Mouse (Mus musculus) kidney, postnatal 0 days (tissue): ENCODE measurements around the gene Adamts12. TPM values are rescaled to one million over a fixed set of nuclear protein-coding genes. Genes with fewer than 3 reads are reported as not detected.

ENCODE experiments used
- ATAC-seq: fragments of 200-750 bp; cut with Nextera tagmentation; replicated peaks from 2 replicates; pipeline ENCODE4 v1.8.0; 2017; ENCODE audit warnings: low read depth, moderate number of reproducible peaks, moderate TSS enrichment, moderate library complexity; ENCODE audit not compliant: low FRiP score
- DNase-seq: peaks from one replicate; pipeline ENCODE4 v3.0.0-alpha.2; 2016; ENCODE audit warnings: low spot score
- H3K27ac ChIP-seq: fragments of 300-500 bp; sonication (generic); 2 replicates; pipeline ENCODE4 v1.5.1; 2014; ENCODE audit warnings: mild to moderate bottlenecking
- H3K27me3 ChIP-seq: fragments of 300-500 bp; sonication (generic); 2 replicates; pipeline ENCODE4 v1.6.1; 2014; ENCODE audit warnings: low read length, mixed read lengths; ENCODE audit not compliant: insufficient read depth
- H3K36me3 ChIP-seq: fragments of 300-500 bp; sonication (generic); 2 replicates; pipeline ENCODE4 v1.6.1; 2014; ENCODE audit warnings: low read length, mixed read lengths; ENCODE audit not compliant: insufficient read depth
- H3K4me1 ChIP-seq: fragments of 300-500 bp; sonication (generic); replicated peaks from 2 replicates; pipeline ENCODE4 v1.6.1; 2014; ENCODE audit warnings: antibody characterized with exemption, low read length, mixed read lengths; ENCODE audit not compliant: insufficient read depth
- H3K4me2 ChIP-seq: fragments of 300-500 bp; sonication (generic); 2 replicates; pipeline ENCODE4 v1.6.1; 2014; ENCODE audit warnings: mild to moderate bottlenecking, low read length, moderate library complexity, mixed read lengths
- H3K4me3 ChIP-seq: fragments of 300-500 bp; sonication (generic); replicated peaks from 2 replicates; pipeline ENCODE4 v1.5.1; 2014; ENCODE audit warnings: low read depth, low read length
- H3K9ac ChIP-seq: fragments of 300-500 bp; sonication (generic); 2 replicates; pipeline ENCODE4 v1.6.1; 2014; ENCODE audit warnings: low read depth, low read length
- H3K9me3 ChIP-seq: fragments of 300-500 bp; sonication (generic); replicated peaks from 2 replicates; pipeline ENCODE4 v1.6.1; 2016; ENCODE audit warnings: low read length, inconsistent platforms, mixed read lengths
- CTCF ChIP-seq: IDR thresholded peaks from 2 replicates; pipeline ENCODE4 v1.5.1; 2016; ENCODE audit warnings: antibody characterized with exemption, low read depth, mild to moderate bottlenecking, moderate library complexity
- WGBS: fragments of 180-500 bp; shearing (Covaris S2); extraction: QIAGEN DNeasy Blood & Tissue Kit; methylation state at CpG from one replicate; pipeline ENCODE4 v1.1.7; 2014; 5-methylcytosine and 5-hydroxymethylcytosine counted together
- polyA plus RNA-seq: library from polyadenylated mRNA; unstranded; fragments of >200 nt; fragmentation: Nextera tagmentation; extraction: Ambion mirVana; gene quantifications from 2 replicates; pipeline ENCODE4 v1.2.1, GENCODE M21; 2015

Adamts12 gene
- polyA plus RNA-seq, 1 experiment from 2014 or later = 2.1 TPM

GRCm38 (mm10) chr15:11233906-11234632 is 169.5 kb downstream of the Adamts12 start:
- TF ChIP-seq CTCF = no peak
- H3K9ac ChIP-seq = no peak overlapping the region
- no peaks in the 10 kb centered on the region for H3K4me1 ChIP-seq
- 91% methylated on average over 4 of the region's 4 CpGs for WGBS
- DNase-seq = no peak
- no peak overlapping the region for H3K4me2 ChIP-seq
- ATAC-seq = no peak
- no peaks in the 10 kb centered on the region for H3K36me3 ChIP-seq
- H3K27ac ChIP-seq = no peak overlapping the region
- no peaks in the 10 kb centered on the region for H3K27me3 ChIP-seq
- H3K4me3 ChIP-seq = no peak overlapping the region
- H3K9me3 ChIP-seq = no peaks in the 10 kb centered on the region

- H3K4me3 ChIP-seq = no peak overlapping the region
- 84% methylated on average over 3 of the region's 3 CpGs for WGBS
- no peak overlapping the region for H3K27ac ChIP-seq
- no peaks in the 10 kb centered on the region for H3K9me3 ChIP-seq
- H3K4me1 ChIP-seq = no peaks in the 10 kb centered on the region
- DNase-seq (no peak), ATAC-seq (no peak)
- H3K27me3 ChIP-seq = no peaks in the 10 kb centered on the region
- H3K4me2 ChIP-seq = no peak overlapping the region
- no peak overlapping the region for H3K9ac ChIP-seq
- no peak for TF ChIP-seq CTCF
- H3K36me3 ChIP-seq = no peaks in the 10 kb centered on the region
These were observed 175.8 kb downstream of the Adamts12 start for GRCm38 (mm10) chr15:11240406-11240805.

GRCm38 (mm10) chr15:11241288-11241687 is 176.7 kb downstream of the Adamts12 start:
- Histone ChIP-seq H3K27me3 (no peaks in the 10 kb centered on the region), H3K9me3 (no peaks in the 10 kb centered on the region), H3K9ac (no peak overlapping the region), H3K4me1 (no peaks in the 10 kb centered on the region), H3K4me3 (no peak overlapping the region), H3K36me3 (no peaks in the 10 kb centered on the region), H3K27ac (no peak overlapping the region), H3K4me2 (no peak overlapping the region)
- 59% methylated on average over 2 of the region's 2 CpGs for WGBS
- DNase-seq = no peak
- no peak for TF ChIP-seq CTCF
- ATAC-seq = no peak

GRCm38 (mm10) chr15:11246402-11246801 is 181.8 kb downstream of the Adamts12 start:
- no peak for ATAC-seq
- 95% methylated on average over 1 of the region's 1 CpGs for WGBS
- no peak overlapping the region for H3K4me2 ChIP-seq

GRCm38 (mm10) chr15:11279273-11280080 is 214.9 kb downstream of the Adamts12 start:
- DNase-seq (no peak), ATAC-seq (no peak)
- Histone ChIP-seq H3K4me3 (no peak overlapping the region), H3K9me3 (no peaks in the 10 kb centered on the region), H3K9ac (no peak overlapping the region), H3K27ac (no peak overlapping the region), H3K27me3 (no peaks in the 10 kb centered on the region), H3K4me1 (no peaks in the 10 kb centered on the region), H3K36me3 (no peaks in the 10 kb centered on the region), H3K4me2 (no peak overlapping the region)
- no peak for TF ChIP-seq CTCF
- 68% methylated on average over 6 of the region's 6 CpGs for WGBS

More at GRCm38 (mm10) chr15:11246402-11246801, 181.8 kb downstream of the Adamts12 start:
- Histone ChIP-seq H3K4me3 (no peak overlapping the region), H3K27ac (no peak overlapping the region), H3K4me1 (no peaks in the 10 kb centered on the region), H3K9me3 (no peaks in the 10 kb centered on the region), H3K9ac (no peak overlapping the region), H3K27me3 (no peaks in the 10 kb centered on the region), H3K36me3 (no peaks in the 10 kb centered on the region)
- no peak for DNase-seq
- TF ChIP-seq CTCF = no peak

DNA sequence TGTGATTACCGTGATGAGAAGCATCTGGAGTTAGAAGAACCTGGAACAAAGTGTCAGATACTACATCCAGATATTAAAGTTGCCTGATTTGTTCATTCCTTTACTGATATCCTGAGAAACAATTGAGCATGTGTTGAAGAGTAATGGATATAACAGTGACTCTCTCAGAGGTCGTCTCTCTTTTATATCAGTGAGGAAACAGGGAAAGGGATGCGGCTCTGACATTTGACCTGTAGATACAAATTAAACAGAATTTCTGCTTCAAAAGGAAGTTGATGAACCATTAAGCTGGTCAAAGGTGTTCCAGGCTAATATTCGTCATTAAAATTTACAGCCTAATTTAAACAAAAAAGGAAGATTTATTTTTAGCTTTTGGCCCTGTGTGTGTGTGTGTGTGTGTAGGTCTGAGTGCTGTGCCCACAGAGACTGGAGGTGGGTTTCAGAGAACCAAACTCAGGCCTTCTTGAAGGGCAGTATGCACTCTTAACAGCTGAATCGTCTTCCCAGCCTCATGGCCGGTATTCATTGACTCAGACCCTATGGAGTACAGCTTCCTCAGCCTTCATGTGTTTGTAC is 216.2 kb downstream of the Adamts12 start:
- no peak for TF ChIP-seq CTCF
- H3K4me1 ChIP-seq = no peaks in the 10 kb centered on the region
- 19% methylated on average over 6 of the region's 6 CpGs for WGBS
- H3K4me2 ChIP-seq = no peak overlapping the region
- H3K9me3 ChIP-seq = no peaks in the 10 kb centered on the region
- H3K27ac ChIP-seq = no peak overlapping the region
- peak; percentile 69 for DNase-seq
- H3K4me3 ChIP-seq = no peak overlapping the region
- H3K27me3 ChIP-seq = no peaks in the 10 kb centered on the region
- H3K9ac ChIP-seq = no peak overlapping the region
- ATAC-seq = no peak
- no peaks in the 10 kb centered on the region for H3K36me3 ChIP-seq
